Comparison of ENCODE assay signal across 9 mouse cellular contexts in genomic region chr12:92302951-92303591, GRCm38 (mm10).
A peak's percentile ranks its signal among the peaks of the same experiment; 100 is the strongest.
DNase-seq lines count a peak whose midpoint lies in the region; ATAC-seq and TF ChIP-seq lines count a peak whose summit lies in the region.
"Had no signal": no experiment of that assay in that cellular context is flagged by ENCODE, and none has a peak within 500 bp of the region (broad histone marks: within the 10 kb centered on the region; RNA-seq: fewer than 3 reads in every experiment).

No protein-coding gene starts in this region.

- TF ChIP-seq CTCF in cerebellum, adult 2 months (IDR thresholded peaks at IDR 0.05; ENCODE audit: borderline replicate concordance, insufficient read depth, low read depth, low read length) = peak; percentile 75
- TF ChIP-seq CTCF in kidney, postnatal 0 days (IDR thresholded peaks at IDR 0.05; ENCODE audit: low read depth) = peak; percentile 89
- peak; percentile 36; the same call in 1 of the 2 replicates for TF ChIP-seq CTCF in testis, adult 2 months (IDR thresholded peaks at IDR 0.05; ENCODE audit: control insufficient read depth, insufficient read depth, insufficient replicate concordance, low read depth, low read length)

- no peak overlapping the region for H3K9ac ChIP-seq in kidney, postnatal 0 days (ENCODE audit: low read depth, low read length)
- H3K9ac ChIP-seq in liver, embryonic 11.5 days (ENCODE audit: low read depth, low read length) = no peak overlapping the region
- H3K9ac ChIP-seq in neural tube, embryonic 14.5 days (replicated peaks; ENCODE audit: low read depth, low read length) = no peak overlapping the region

- peak overlapping the region; percentile 10; the same call in 1 of the 2 replicates for H3K4me2 ChIP-seq in kidney, postnatal 0 days (ENCODE audit: low read length)
- no peak overlapping the region for H3K4me2 ChIP-seq in liver, embryonic 11.5 days
- H3K4me2 ChIP-seq in neural tube, embryonic 14.5 days (ENCODE audit: low read depth, low read length) = peak overlapping the region; percentile 8; the same call in 1 of the 2 replicates

- 13% methylated on average over 14 of the region's 14 CpGs for WGBS in cerebellum, adult 2 months
- WGBS in kidney, postnatal 0 days = 20% methylated on average over 14 of the region's 14 CpGs
- 25% methylated on average over 14 of the region's 14 CpGs for WGBS in liver, embryonic 11.5 days
- 23% methylated on average over 14 of the region's 14 CpGs for WGBS in neural tube, embryonic 14.5 days

- no peaks in the 10 kb centered on the region for H3K36me3 ChIP-seq in kidney, postnatal 0 days (ENCODE audit: insufficient read depth, low read length)
- no peaks in the 10 kb centered on the region for H3K36me3 ChIP-seq in liver, embryonic 11.5 days (ENCODE audit: control insufficient read depth, insufficient read depth, low read length)
- no peaks in the 10 kb centered on the region for H3K36me3 ChIP-seq in neural tube, embryonic 14.5 days (ENCODE audit: control insufficient read depth, insufficient read depth, low read length)
- no peaks in the 10 kb centered on the region for H3K36me3 ChIP-seq in testis, adult 2 months (ENCODE audit: control insufficient read depth, insufficient read depth, low read length)

- H3K9me3 ChIP-seq in kidney, postnatal 0 days (replicated peaks; ENCODE audit: low read length) = no peaks in the 10 kb centered on the region
- no peaks in the 10 kb centered on the region for H3K9me3 ChIP-seq in liver, embryonic 11.5 days (ENCODE audit: control insufficient read depth, low read length)
- no peaks in the 10 kb centered on the region for H3K9me3 ChIP-seq in neural tube, embryonic 14.5 days (ENCODE audit: control insufficient read depth, low read length)

- no peaks in the 10 kb centered on the region for H3K27me3 ChIP-seq in cerebellum, adult 2 months (ENCODE audit: control insufficient read depth, insufficient read depth, low read length)
- no peaks in the 10 kb centered on the region for H3K27me3 ChIP-seq in kidney, postnatal 0 days (ENCODE audit: insufficient read depth, low read length)
- no peaks in the 10 kb centered on the region for H3K27me3 ChIP-seq in liver, embryonic 11.5 days (replicated peaks; ENCODE audit: control insufficient read depth, insufficient read depth, low read length)
- no peaks in the 10 kb centered on the region for H3K27me3 ChIP-seq in neural tube, embryonic 14.5 days (ENCODE audit: control insufficient read depth, insufficient read depth, low read length)
- no peaks in the 10 kb centered on the region for H3K27me3 ChIP-seq in testis, adult 2 months (ENCODE audit: control insufficient read depth, insufficient read depth, low read length)

- DNase-seq in urinary bladder, postnatal 14 days (ENCODE audit: low spot score) = peak; percentile 44
- no peak for DNase-seq in urinary bladder, adult 2 months (ENCODE audit: low spot score)
- peak; percentile 62 to 69 for DNase-seq in cerebellum, adult 2 months
- DNase-seq in forelimb bud, embryonic 11.5 days (ENCODE audit: low read depth, low spot score) = peak; percentile 73
- peak; percentile 83 for DNase-seq in kidney, postnatal 0 days (ENCODE audit: low spot score)
- peak; percentile 47 for DNase-seq in liver, embryonic 11.5 days (ENCODE audit: low spot score)

- TF ChIP-seq POLR2A in cerebellum, adult 2 months (IDR thresholded peaks at IDR 0.05; ENCODE audit: borderline replicate concordance, insufficient read depth, low read length) = no peak
- no peak for TF ChIP-seq POLR2A in testis, adult 2 months (IDR thresholded peaks at IDR 0.05; ENCODE audit: control insufficient read depth, low read depth, low read length)

- no peak overlapping the region for H3K4me3 ChIP-seq in cerebellum, adult 2 months (replicated peaks; ENCODE audit: insufficient read depth, low read depth, low read length)
- no peak overlapping the region for H3K4me3 ChIP-seq in kidney, postnatal 0 days (replicated peaks; ENCODE audit: low read depth, low read length)
- H3K4me3 ChIP-seq in liver, embryonic 11.5 days (ENCODE audit: low read depth, low read length) = no peak overlapping the region
- H3K4me3 ChIP-seq in neural tube, embryonic 14.5 days (ENCODE audit: low read depth, low read length) = no peak overlapping the region
- no peak overlapping the region for H3K4me3 ChIP-seq in testis, adult 2 months (ENCODE audit: control insufficient read depth, low read depth, low read length)
- H3K4me3 ChIP-seq: erythroblast, embryonic 14.5 days had no signal

- no peaks in the 10 kb centered on the region for H3K4me1 ChIP-seq in cerebellum, adult 2 months (ENCODE audit: control insufficient read depth, insufficient read depth, low read length)
- no peaks in the 10 kb centered on the region for H3K4me1 ChIP-seq in kidney, postnatal 0 days (replicated peaks; ENCODE audit: insufficient read depth, low read length)
- no peaks in the 10 kb centered on the region for H3K4me1 ChIP-seq in liver, embryonic 11.5 days (replicated peaks; ENCODE audit: control insufficient read depth, insufficient read depth, low read length)
- no peaks in the 10 kb centered on the region for H3K4me1 ChIP-seq in neural tube, embryonic 14.5 days (ENCODE audit: control insufficient read depth, insufficient read depth, low read length)
- no peaks in the 10 kb centered on the region for H3K4me1 ChIP-seq in testis, adult 2 months (ENCODE audit: control insufficient read depth, insufficient read depth, low read length)

- no peak for ATAC-seq in kidney, postnatal 0 days (replicated peaks; ENCODE audit: low FRiP score, low read depth)
- no peak for ATAC-seq in liver, embryonic 11.5 days (replicated peaks; ENCODE audit: low FRiP score)
- ATAC-seq in neural tube, embryonic 14.5 days (ENCODE audit: low read depth) = peak; percentile 91

- H3K27ac ChIP-seq in cerebellum, adult 2 months (ENCODE audit: insufficient read depth, low read length) = no peak overlapping the region
- no peak overlapping the region for H3K27ac ChIP-seq in kidney, postnatal 0 days
- no peak overlapping the region for H3K27ac ChIP-seq in liver, embryonic 11.5 days (ENCODE audit: low read depth, low read length)
- no peak overlapping the region for H3K27ac ChIP-seq in neural tube, embryonic 14.5 days (ENCODE audit: low read depth, low read length)
- no peak overlapping the region for H3K27ac ChIP-seq in testis, adult 2 months (ENCODE audit: control insufficient read depth, insufficient read depth, low read depth, low read length)

Comparison
In these comparisons a context has a peak if more than half of its experiments do, and no peak if none do; other contexts are left out.
1. CTCF ChIP-seq: peak in every context shown above with its lines; median percentile 89 in kidney, postnatal 0 days; 75 in cerebellum, adult 2 months; 36 in testis, adult 2 months.